23 mouse cellular contexts compared by ENCODE assay signal in genomic region chr11:109334773-109335172, GRCm38 (mm10). TPM values are rescaled to one million over a fixed set of nuclear protein-coding genes. Genes with fewer than 3 reads are reported as not detected.
A peak's percentile ranks its signal among the peaks of the same experiment; 100 is the strongest.
DNase-seq lines count a peak whose midpoint lies in the region; TF ChIP-seq lines count a peak whose summit lies in the region.
"Had no signal": no experiment of that assay in that cellular context is flagged by ENCODE, and none has a peak within 500 bp of the region (broad histone marks: within the 10 kb centered on the region; RNA-seq: fewer than 3 reads in every experiment).

No protein-coding gene starts in this region.

- H3K79me2 ChIP-seq in CH12.LX (replicated peaks; ENCODE audit: control insufficient read depth, extremely low read depth, insufficient read depth, poor library complexity, severe bottlenecking) (no peaks in the 10 kb centered on the region), MEL (ENCODE audit: control insufficient read depth, insufficient read depth, low read length, poor library complexity) (no peaks in the 10 kb centered on the region)

- no peak overlapping the region for H3K4me2 ChIP-seq in CH12.LX (ENCODE audit: insufficient read depth, low read depth, poor library complexity, severe bottlenecking)
- H3K4me2 ChIP-seq: embryonic facial prominence, embryonic 13.5 days; embryonic facial prominence, embryonic 15.5 days; forebrain, embryonic 12.5 days had no signal

- TF ChIP-seq EP300 in CH12.LX (IDR thresholded peaks at IDR 0.05; ENCODE audit: low read length) (no peak), MEL (IDR thresholded peaks at IDR 0.05; ENCODE audit: low read depth in 1 of 2, low read length in 2 of 2) (no peak)

- TF ChIP-seq CTCF in CH12.LX (conservative IDR thresholded peaks at IDR 0.05 in 1 of 2, IDR thresholded peaks at IDR 0.05 in 1 of 2; ENCODE audit: low read depth in 2 of 2, low read length in 2 of 2) (no peak), MEL (IDR thresholded peaks at IDR 0.05 in 2 of 3, conservative IDR thresholded peaks at IDR 0.05 in 1 of 3; ENCODE audit: control insufficient read depth in 1 of 3, insufficient read depth in 1 of 3, low read depth in 2 of 3, low read length in 3 of 3, poor library complexity in 1 of 3, severe bottlenecking in 1 of 3) (no peak)

- H3K27ac ChIP-seq in CH12.LX (ENCODE audit: insufficient read depth, low read depth): no peak overlapping the region
- no peak overlapping the region for H3K27ac ChIP-seq in MEL (ENCODE audit: control insufficient read depth, low read depth, low read length)
- H3K27ac ChIP-seq: embryonic facial prominence, embryonic 13.5 days; embryonic facial prominence, embryonic 15.5 days; forebrain, embryonic 10.5 days; forebrain, embryonic 12.5 days had no signal

- no peak overlapping the region for H3K9ac ChIP-seq in CH12.LX (ENCODE audit: insufficient read depth, low read depth)
- no peak overlapping the region for H3K9ac ChIP-seq in MEL (ENCODE audit: control insufficient read depth, low read depth, low read length, poor library complexity, severe bottlenecking)
- H3K9ac ChIP-seq: embryonic facial prominence, embryonic 13.5 days; embryonic facial prominence, embryonic 15.5 days; forebrain, embryonic 12.5 days had no signal

- DNase-seq in A20 (ENCODE audit: low read depth, low spot score) (peak; percentile 76), CH12.LX (ENCODE audit: extremely low read depth) (no peak), MEL (ENCODE audit: low read depth, low spot score) (no peak)
- no peak for DNase-seq in heart, adult 18-20 months
- DNase-seq in heart, postnatal 4 days: no peak
- no peak for DNase-seq in urinary bladder, adult 18-20 months (ENCODE audit: low spot score in 2 of 2)
- DNase-seq: adrenal gland, adult 2 months; adrenal gland, postnatal 10 days; adrenal gland, postnatal 25 days; B cell, adult 2 months; cerebellum, adult 11 months; cerebellum, adult 18-20 months; cerebellum, adult 8-10 months; cerebellum, adult 9-11 months; cerebellum, postnatal 14 days; cerebellum, postnatal 36 days; embryo, embryonic 11 days had no signal

- no peaks in the 10 kb centered on the region for H3K9me3 ChIP-seq in CH12.LX (replicated peaks; ENCODE audit: low read length)
- no peaks in the 10 kb centered on the region for H3K9me3 ChIP-seq in MEL (replicated peaks; ENCODE audit: insufficient read depth, low read length)
- H3K9me3 ChIP-seq: embryonic facial prominence, embryonic 13.5 days; embryonic facial prominence, embryonic 15.5 days; forebrain, embryonic 10.5 days; forebrain, embryonic 12.5 days; G1E had no signal

- H3K36me3 ChIP-seq in CH12.LX (replicated peaks in 1 of 2; ENCODE audit: control insufficient read depth in 1 of 2, insufficient read depth in 1 of 2, low read length in 1 of 2): no peaks in the 10 kb centered on the region
- peaks cover 0 to 24% of the 10 kb centered on the region in 2 experiments; a peak in 2 of 4 replicates for H3K36me3 ChIP-seq in MEL (ENCODE audit: control insufficient read depth in 1 of 2, insufficient read depth in 2 of 2, low read length in 2 of 2)
- H3K36me3 ChIP-seq: embryonic facial prominence, embryonic 13.5 days; embryonic facial prominence, embryonic 15.5 days; forebrain, embryonic 10.5 days; forebrain, embryonic 12.5 days; G1E had no signal

- peaks cover under 1% of the 10 kb centered on the region for H3K27me3 ChIP-seq in CH12.LX (replicated peaks)
- H3K27me3 ChIP-seq in MEL (ENCODE audit: control insufficient read depth in 1 of 2, insufficient read depth in 2 of 2, low read length in 2 of 2): no peaks in the 10 kb centered on the region
- H3K27me3 ChIP-seq: embryonic facial prominence, embryonic 13.5 days; embryonic facial prominence, embryonic 15.5 days; forebrain, embryonic 12.5 days had no signal

- TF ChIP-seq POLR2A in CH12.LX (IDR thresholded peaks at IDR 0.05; ENCODE audit: low read depth, low read length) (no peak), MEL (IDR thresholded peaks at IDR 0.05; ENCODE audit: control insufficient read depth in 1 of 2, insufficient read depth in 1 of 2, low read depth in 1 of 2, low read length in 2 of 2, poor library complexity in 1 of 2) (no peak)

- no peak for TF ChIP-seq RAD21 in CH12.LX (IDR thresholded peaks at IDR 0.05; ENCODE audit: low read depth, low read length)
- no peak for TF ChIP-seq RAD21 in MEL (IDR thresholded peaks at IDR 0.05; ENCODE audit: low read depth, low read length)

- in situ Hi-C loops in CH12.LX (cut with MboI; ENCODE audit: low pct_ligation_motif_present, low pct_unique_long_range_greater_than_20kb, low sequenced_read_pairs): loop anchor here (5.0 kb wide), 1 partner anchor 93 kb away; the partner anchor contains the start of gene Amz2

- dilution Hi-C loops in CH12.LX (cut with MboI; ENCODE audit: extremely low pct_ligation_motif_present, extremely low pct_unique_long_range_greater_than_20kb, low sequenced_read_pairs): no loop called here

- H3K4me3 ChIP-seq in CH12.LX (replicated peaks in 1 of 3; ENCODE audit: low read depth in 2 of 3, low read length in 2 of 3, poor library complexity in 1 of 3) (no peak overlapping the region), MEL (ENCODE audit: control insufficient read depth in 1 of 2, insufficient read depth in 1 of 2, low read depth in 2 of 2, low read length in 2 of 2) (no peak overlapping the region)
- H3K4me3 ChIP-seq: embryonic facial prominence, embryonic 13.5 days; embryonic facial prominence, embryonic 15.5 days; erythroblast, embryonic 14.5 days; forebrain, embryonic 10.5 days; forebrain, embryonic 12.5 days had no signal

- H3K4me1 ChIP-seq in CH12.LX (ENCODE audit: control insufficient read depth in 1 of 2, insufficient read depth in 2 of 2) (peaks cover 11 to 31% of the 10 kb centered on the region in 2 experiments), MEL (ENCODE audit: control insufficient read depth in 1 of 2, insufficient read depth in 2 of 2, low read length in 2 of 2) (peaks cover 20 to 41% of the 10 kb centered on the region in 2 experiments)

TF ChIP-seq in CH12.LX, 34 proteins besides CTCF, POLR2A, EP300 and RAD21:
- peak; percentile 96 for TF ChIP-seq MAFK (IDR thresholded peaks at IDR 0.05; ENCODE audit: insufficient replicate concordance, low read length)
- no peak for TF ChIP-seq HCFC1 (IDR thresholded peaks at IDR 0.05; ENCODE audit: low read depth, low read length)

TF ChIP-seq in MEL, 35 proteins besides CTCF, POLR2A, EP300 and RAD21:
- TF ChIP-seq MAFK (IDR thresholded peaks at IDR 0.05; ENCODE audit: borderline replicate concordance, low read depth, low read length) (peak; percentile 87), NRF1 (IDR thresholded peaks at IDR 0.05; ENCODE audit: insufficient read depth, low read depth, low read length, poor library complexity, severe bottlenecking) (no peak)

RNA-seq across cellular contexts. Expression of gene Gna13, which starts 27.9 kb away (rescaled TPM):
- total RNA-seq in CH12.LX (2012; rRNA removed) (33.9 and 39.3 TPM in 2 replicates), CH12.LX (2014; rRNA removed) (56.6 and 57.6 TPM in 2 replicates), MEL (2012; rRNA removed) (56.6 and 57.0 TPM in 2 replicates)
- polyA plus RNA-seq in CH12.LX (2012; ENCODE audit: insufficient read length, low read depth) (32.2 and 33.4 TPM in 2 replicates), MEL (2012; ENCODE audit: insufficient read depth in 1 of 2, insufficient read length in 2 of 2, low read depth in 1 of 2, low replicate concordance in 2 of 2, missing spikeins in 1 of 2) (100 to 1,000 TPM in 1 of 2 experiments, 10 to 100 TPM in 1; 51.0 to 102 TPM)
- 10 to 100 TPM; 29.0 to 34.3 TPM for total RNA-seq in heart, adult 18-20 months (2021)
- 10 to 100 TPM; 42.7 to 49.0 TPM for total RNA-seq in heart, postnatal 4 days (2021)

RNA-seq across cellular contexts. Expression of gene Rgs9, which starts 36.8 kb away (rescaled TPM):
- total RNA-seq in CH12.LX (2012; rRNA removed) (0.50 and 0.55 TPM in 2 replicates), CH12.LX (2014; rRNA removed) (1.1 and 1.2 TPM in 2 replicates), MEL (2012; rRNA removed) (not detected in 2 replicates)
- polyA plus RNA-seq in CH12.LX (2012; ENCODE audit: insufficient read length, low read depth) (1.3 and 1.4 TPM in 2 replicates), MEL (2012; ENCODE audit: insufficient read depth in 1 of 2, insufficient read length in 2 of 2, low read depth in 1 of 2, low replicate concordance in 2 of 2, missing spikeins in 1 of 2) (not detected)
- under 1 TPM; 0.27 to 0.41 TPM for total RNA-seq in heart, adult 18-20 months (2021)
- total RNA-seq in heart, postnatal 4 days (2021): 1 to 10 TPM in 1 of 2 experiments, under 1 TPM in 1; 0.79 to 1.6 TPM
- polyA plus RNA-seq: erythroblast, embryonic 14.5 days; G1E had no signal
